Mouse (Mus musculus): ENCODE results near the gene Pde6g. TPM values are rescaled to one million over a fixed set of nuclear protein-coding genes. Genes with fewer than 3 reads are reported as not detected.
A peak's percentile ranks its signal among the peaks of the same experiment; 100 is the strongest.

Pde6g gene
- polyA plus RNA-seq, 1 experiment from 2014 or later: 0.32 TPM

GRCm38 (mm10) chr11:120492878-120493203, 39.5 kb upstream of the Pde6g start:
- Histone ChIP-seq H3K4me1 (replicated peaks; ENCODE audit: control insufficient read depth, insufficient read depth, low read length) (peaks cover 27% of the 10 kb centered on the region), H3K4me3 (replicated peaks; ENCODE audit: low read length) (peak overlapping the region; percentile 90), H3K36me3 (ENCODE audit: control insufficient read depth, insufficient read depth) (0 out of 2 replicates have a peak, but pooled peaks cover 2% of the 10 kb centered on the region), H3K9ac (replicated peaks; ENCODE audit: low read depth, low read length) (peak overlapping the region; percentile 77), H3K9me3 (ENCODE audit: control insufficient read depth, low read length) (no peaks in the 10 kb centered on the region), H3K4me2 (ENCODE audit: low read length) (peak overlapping the region; percentile 92), H3K27me3 (replicated peaks; ENCODE audit: control insufficient read depth, insufficient read depth, low read length) (no peaks in the 10 kb centered on the region), H3K27ac (ENCODE audit: low read length) (peak overlapping the region; percentile 45; the same call in 1 of the 2 replicates)
- no peak for ATAC-seq
- WGBS: 20% methylated on average over 3 of the region's 3 CpGs

GRCm38 (mm10) chr11:120492024-120492877, 39.0 kb upstream of the Pde6g start:
- peaks cover 27% of the 10 kb centered on the region for H3K4me1 ChIP-seq (replicated peaks; ENCODE audit: control insufficient read depth, insufficient read depth, low read length)
- H3K27ac ChIP-seq (ENCODE audit: low read length): peak overlapping the region; percentile 68
- H3K4me3 ChIP-seq (replicated peaks; ENCODE audit: low read length): peak overlapping the region; percentile 90
- peak; percentile 20 for ATAC-seq
- H3K9ac ChIP-seq (replicated peaks; ENCODE audit: low read depth, low read length): peak overlapping the region; percentile 77
- H3K36me3 ChIP-seq (ENCODE audit: control insufficient read depth, insufficient read depth): peaks cover 3% of the 10 kb centered on the region; the same call in 1 of the 2 replicates
- WGBS: under 1% methylated on average over 48 of the region's 48 CpGs
- peak overlapping the region; percentile 92 for H3K4me2 ChIP-seq (ENCODE audit: low read length)
- no peaks in the 10 kb centered on the region for H3K27me3 ChIP-seq (replicated peaks; ENCODE audit: control insufficient read depth, insufficient read depth, low read length)
- H3K9me3 ChIP-seq (ENCODE audit: control insufficient read depth, low read length): no peaks in the 10 kb centered on the region

DNA sequence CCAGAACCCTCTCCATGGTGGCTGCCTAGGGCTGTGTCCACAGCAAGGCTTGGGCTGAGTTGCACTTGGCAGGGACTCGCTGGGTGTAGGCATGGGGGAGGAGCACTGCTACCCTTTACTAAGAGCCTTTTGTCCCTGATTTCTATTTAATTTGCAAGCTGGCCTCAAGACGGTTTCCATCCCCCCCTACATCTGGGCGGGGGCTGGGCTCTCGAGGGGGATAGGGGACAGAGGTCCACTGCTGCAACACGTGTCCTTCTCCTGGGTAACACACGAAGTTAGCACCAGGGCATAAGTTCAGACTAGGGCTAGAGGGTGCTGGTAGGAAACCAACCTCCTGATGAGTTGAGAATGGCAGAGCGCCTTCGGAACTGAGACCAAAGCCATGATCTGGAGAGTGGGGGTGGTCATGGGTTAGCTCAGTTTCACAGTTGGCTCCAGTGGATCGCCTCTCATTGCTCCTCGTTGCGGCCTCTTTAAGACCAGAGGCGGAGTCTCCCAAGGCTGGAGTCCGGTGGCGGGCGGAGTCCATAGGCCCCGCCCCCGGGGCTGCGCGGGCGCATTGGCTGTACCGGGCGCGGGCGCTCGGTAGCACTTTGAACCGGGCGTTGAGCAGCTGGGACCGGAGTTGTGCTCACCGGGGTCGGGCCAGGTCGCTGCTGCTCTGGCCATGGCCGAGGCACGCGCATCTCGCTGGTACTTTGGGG, 38.2 kb upstream of the Pde6g start, which contains the start of gene Slc25a10:
Slc25a10 (plus strand) TSS at position 524 of the 707 bp plus-strand sequence.
- H3K4me1 ChIP-seq (replicated peaks; ENCODE audit: control insufficient read depth, insufficient read depth, low read length): peaks cover 27% of the 10 kb centered on the region
- H3K4me2 ChIP-seq (ENCODE audit: low read length): peak within 1 kb of the TSS; percentile 92
- peak within 1 kb of the TSS; percentile 77 for H3K9ac ChIP-seq (replicated peaks; ENCODE audit: low read depth, low read length)
- peaks cover 7% of the 10 kb centered on the region; the same call in 1 of the 2 replicates for H3K36me3 ChIP-seq (ENCODE audit: control insufficient read depth, insufficient read depth)
- peak; percentile 87 for ATAC-seq
- under 1% methylated on average over 35 of the region's 35 CpGs for WGBS
- no peaks in the 10 kb centered on the region for H3K27me3 ChIP-seq (replicated peaks; ENCODE audit: control insufficient read depth, insufficient read depth, low read length)
- no peaks in the 10 kb centered on the region for H3K9me3 ChIP-seq (ENCODE audit: control insufficient read depth, low read length)
- peak within 1 kb of the TSS; percentile 90 for H3K4me3 ChIP-seq (replicated peaks; ENCODE audit: low read length)
- peak within 1 kb of the TSS; percentile 68 for H3K27ac ChIP-seq (ENCODE audit: low read length)

GRCm38 (mm10) chr11:120490291-120491046, 37.2 kb upstream of the Pde6g start:
- Histone ChIP-seq H3K27ac (ENCODE audit: low read length) (no peak overlapping the region), H3K36me3 (ENCODE audit: control insufficient read depth, insufficient read depth) (peaks cover 7% of the 10 kb centered on the region; the same call in 1 of the 2 replicates), H3K4me3 (replicated peaks; ENCODE audit: low read length) (no peak overlapping the region), H3K9ac (replicated peaks; ENCODE audit: low read depth, low read length) (no peak overlapping the region; the same call in 1 of the 2 replicates), H3K27me3 (replicated peaks; ENCODE audit: control insufficient read depth, insufficient read depth, low read length) (no peaks in the 10 kb centered on the region), H3K9me3 (ENCODE audit: control insufficient read depth, low read length) (no peaks in the 10 kb centered on the region), H3K4me1 (replicated peaks; ENCODE audit: control insufficient read depth, insufficient read depth, low read length) (peaks cover 32% of the 10 kb centered on the region), H3K4me2 (ENCODE audit: low read length) (peak overlapping the region; percentile 92)
- no peak for ATAC-seq
- whole genome bisulfite sequencing: 22% methylated on average over 4 of the region's 4 CpGs

GRCm38 (mm10) chr11:120489054-120489761, 35.9 kb upstream of the Pde6g start:
- Histone ChIP-seq H3K4me2 (ENCODE audit: low read length) (no peak overlapping the region), H3K27ac (ENCODE audit: low read length) (0 out of 2 replicates have a peak overlapping the region, but pooled peaks have one; percentile 0), H3K9me3 (ENCODE audit: control insufficient read depth, low read length) (no peaks in the 10 kb centered on the region), H3K9ac (replicated peaks; ENCODE audit: low read depth, low read length) (no peak overlapping the region), H3K4me3 (replicated peaks; ENCODE audit: low read length) (no peak overlapping the region), H3K4me1 (replicated peaks; ENCODE audit: control insufficient read depth, insufficient read depth, low read length) (peaks cover 37% of the 10 kb centered on the region), H3K36me3 (ENCODE audit: control insufficient read depth, insufficient read depth) (peaks cover 7% of the 10 kb centered on the region; the same call in 1 of the 2 replicates), H3K27me3 (replicated peaks; ENCODE audit: control insufficient read depth, insufficient read depth, low read length) (no peaks in the 10 kb centered on the region)
- WGBS: 61% methylated on average over 4 of the region's 4 CpGs
- peak; percentile 11 for ATAC-seq

DNA sequence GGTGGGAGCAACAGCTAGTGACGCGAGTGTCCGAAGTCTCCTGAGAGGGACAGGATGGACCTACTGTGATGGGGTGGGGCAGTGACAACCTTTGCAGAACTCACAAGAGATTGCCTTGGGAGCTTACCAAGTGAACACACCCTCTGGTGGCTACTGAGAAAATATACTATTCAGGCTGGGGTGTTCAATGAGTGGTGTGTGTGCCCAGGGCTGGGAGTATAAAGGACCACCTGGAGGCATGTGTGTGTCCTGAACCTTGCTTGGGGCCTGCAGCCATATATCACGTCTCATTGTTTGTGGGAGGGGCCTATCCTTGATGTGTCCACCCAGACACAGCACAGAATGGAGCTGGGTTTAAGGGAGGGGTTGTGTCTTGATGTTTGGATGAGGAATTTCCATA, 35.2 kb upstream of the Pde6g start:
- no peak for ATAC-seq
- no peaks in the 10 kb centered on the region for H3K9me3 ChIP-seq (ENCODE audit: control insufficient read depth, low read length)
- H3K9ac ChIP-seq (replicated peaks; ENCODE audit: low read depth, low read length): no peak overlapping the region
- no peak overlapping the region for H3K4me3 ChIP-seq (replicated peaks; ENCODE audit: low read length)
- H3K4me1 ChIP-seq (replicated peaks; ENCODE audit: control insufficient read depth, insufficient read depth, low read length): peaks cover 43% of the 10 kb centered on the region
- peaks cover 7% of the 10 kb centered on the region; the same call in 1 of the 2 replicates for H3K36me3 ChIP-seq (ENCODE audit: control insufficient read depth, insufficient read depth)
- no peaks in the 10 kb centered on the region for H3K27me3 ChIP-seq (replicated peaks; ENCODE audit: control insufficient read depth, insufficient read depth, low read length)
- no peak overlapping the region for H3K27ac ChIP-seq (ENCODE audit: low read length)
- H3K4me2 ChIP-seq (ENCODE audit: low read length): no peak overlapping the region
- WGBS: 81% methylated on average over 4 of the region's 4 CpGs

DNA sequence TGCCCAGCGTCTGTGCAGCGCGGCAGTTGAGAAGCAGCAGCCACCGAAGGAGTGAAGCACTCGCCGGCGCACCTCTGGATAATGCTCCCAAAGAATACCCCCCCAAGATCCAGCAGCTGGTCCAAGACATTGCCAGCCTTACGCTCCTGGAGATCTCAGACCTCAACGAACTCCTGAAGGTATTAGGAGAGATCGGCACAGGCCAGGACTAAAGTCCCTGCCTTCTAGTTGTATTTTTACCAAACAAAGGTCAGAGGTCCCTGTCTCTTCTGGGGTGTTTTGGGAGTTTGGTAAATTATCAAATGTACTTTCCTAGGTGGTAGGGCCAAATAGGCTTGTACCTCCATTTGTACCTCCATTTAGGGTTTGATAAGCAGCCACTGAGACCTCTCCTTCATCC, 32.0 kb upstream of the Pde6g start:
- Histone ChIP-seq H3K4me3 (replicated peaks; ENCODE audit: low read length) (peak overlapping the region; percentile 99), H3K4me2 (ENCODE audit: low read length) (peak overlapping the region; percentile 90), H3K27ac (ENCODE audit: low read length) (no peak overlapping the region), H3K4me1 (replicated peaks; ENCODE audit: control insufficient read depth, insufficient read depth, low read length) (peaks cover 19% of the 10 kb centered on the region), H3K9ac (replicated peaks; ENCODE audit: low read depth, low read length) (peak overlapping the region; percentile 87), H3K36me3 (ENCODE audit: control insufficient read depth, insufficient read depth) (peaks cover 27% of the 10 kb centered on the region), H3K9me3 (ENCODE audit: control insufficient read depth, low read length) (no peaks in the 10 kb centered on the region), H3K27me3 (replicated peaks; ENCODE audit: control insufficient read depth, insufficient read depth, low read length) (no peaks in the 10 kb centered on the region)
- 8% methylated on average over 10 of the region's 10 CpGs for WGBS
- ATAC-seq: no peak

- Histone ChIP-seq H3K4me3 (replicated peaks; ENCODE audit: low read length) (peak within 1 kb of the TSS; percentile 99), H3K36me3 (ENCODE audit: control insufficient read depth, insufficient read depth) (peaks cover 34% of the 10 kb centered on the region), H3K27me3 (replicated peaks; ENCODE audit: control insufficient read depth, insufficient read depth, low read length) (no peaks in the 10 kb centered on the region), H3K4me2 (ENCODE audit: low read length) (peak within 1 kb of the TSS; percentile 90), H3K9me3 (ENCODE audit: control insufficient read depth, low read length) (no peaks in the 10 kb centered on the region), H3K27ac (ENCODE audit: low read length) (peak within 1 kb of the TSS; percentile 92), H3K9ac (replicated peaks; ENCODE audit: low read depth, low read length) (peak within 1 kb of the TSS; percentile 87), H3K4me1 (replicated peaks; ENCODE audit: control insufficient read depth, insufficient read depth, low read length) (peaks cover 19% of the 10 kb centered on the region)
- peak; percentile 98 for ATAC-seq
- under 1% methylated on average over 55 of the region's 60 CpGs for WGBS
These were observed 31.1 kb upstream of the Pde6g start, which contains the start of gene Mrpl12 for GRCm38 (mm10) chr11:120484265-120484981. Gene Mrpl12, plus strand, starts transcription at chr11:120484613.

Measured in forebrain, embryonic 16.5 days (tissue).